Mouse (Mus musculus): ENCODE results near the gene Fbxl16.

- no peak for TF ChIP-seq CTCF (conservative IDR thresholded peaks at IDR 0.05 in 1 of 2, IDR thresholded peaks at IDR 0.05 in 1 of 2; ENCODE audit: low read depth in 2 of 2, low read length in 2 of 2)
- no peak for TF ChIP-seq ZMIZ1 (IDR thresholded peaks at IDR 0.05; ENCODE audit: low read depth, low read length)
- TF ChIP-seq POLR2A (IDR thresholded peaks at IDR 0.05; ENCODE audit: low read depth, low read length): no peak
- no peak for TF ChIP-seq ZC3H11A (IDR thresholded peaks at IDR 0.05; ENCODE audit: low read depth, low read length)
Measured at GRCm38 (mm10) chr17:25842509-25842908, 33.6 kb downstream of the Fbxl16 start.

Measured in CH12.LX (cell line).